Mouse (Mus musculus) adrenal gland (tissue): Measurements from ENCODE around the gene B3gnt8.
"Not testable (repeated sequence)": the region's sequence is repeated elsewhere in the genome, so short reads cannot be mapped to it uniquely, and the experiment has no call there.

Experiments used
- intact Hi-C: fragments of 180-260 bp; cut with DNase I; formaldehyde crosslinking; loops from one replicate; pipeline ENCODE4 v1.15.1; 2025
- long read RNA-seq, 2 experiments: library from polyadenylated mRNA; unstranded; transcript quantifications; one replicate each; pipeline ENCODE4 v2.0.0; 2020; ENCODE audit warnings: borderline replicate concordance in 1 of 2; ENCODE audit not compliant: insufficient replicate concordance in 1 of 2

The B3gnt8 gene
- long read RNA-seq, experiment 1, partial matches to known transcripts = 0 of 4 reads
- long read RNA-seq, experiment 1, other reads (novel, unspliced or antisense) = 1 of 4 reads
- long read RNA-seq, experiment 2, partial matches to known transcripts = 0 of 6 reads
- long read RNA-seq, experiment 2, other reads (novel, unspliced or antisense) = 1 of 6 reads

DNA sequence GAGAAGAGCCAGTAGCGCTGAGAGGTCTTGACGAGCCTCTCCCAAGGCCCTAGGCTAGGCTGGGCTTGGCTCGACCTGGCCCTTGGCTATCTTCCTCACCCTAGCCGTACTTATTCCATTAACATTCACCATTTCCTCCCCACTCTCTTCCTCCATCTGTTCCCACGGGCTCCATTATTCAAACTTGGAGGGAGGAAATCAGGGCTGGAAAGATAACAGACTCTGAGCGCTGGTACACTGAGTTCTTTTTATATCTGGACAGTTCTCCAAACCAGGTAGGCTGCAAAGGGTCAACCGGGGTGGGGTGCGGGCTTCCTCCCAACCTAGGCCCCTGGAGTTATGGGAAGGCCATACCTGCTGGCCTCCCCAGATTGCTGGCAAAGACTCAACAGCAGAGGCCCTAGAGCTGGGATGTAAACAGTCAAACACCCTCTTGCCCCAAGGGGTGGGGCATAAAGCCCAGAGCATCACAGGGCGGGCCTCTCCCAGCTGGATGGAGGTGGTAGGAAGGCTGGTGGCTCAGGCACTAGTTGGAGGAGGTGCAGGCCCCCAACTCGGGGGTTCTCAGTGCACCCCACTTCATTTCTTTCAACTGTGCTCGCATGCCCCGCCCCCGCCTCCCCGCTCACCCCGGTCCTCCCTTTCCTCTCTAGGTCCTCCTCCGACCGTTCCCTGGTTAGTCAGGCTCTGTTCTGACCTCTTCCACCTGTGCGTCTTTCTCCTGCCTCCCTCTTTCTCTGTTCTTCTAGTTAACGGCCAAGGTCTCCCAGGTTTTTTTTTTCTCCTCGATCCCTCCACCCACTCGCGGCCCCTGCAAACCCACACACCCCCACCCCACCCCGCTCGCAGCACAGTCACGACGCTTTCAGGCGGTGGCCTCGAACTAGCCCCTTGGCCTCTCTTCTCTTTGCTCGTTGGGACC, at the start of gene B3gnt8:
Gene B3gnt8, plus strand, starts transcription at position 146 of the 922 bp plus-strand sequence.
- intact Hi-C loops = loop anchor here (10.0 kb wide), 1 partner anchor 1022 kb away; no protein-coding TSS in a partner anchor

GRCm38 (mm10) chr7:25576793-25577437, 49.5 kb upstream of the B3gnt8 start:
- intact Hi-C loops = not testable (repeated sequence)

GRCm38 (mm10) chr7:25579441-25579840, 47.0 kb upstream of the B3gnt8 start:
- intact Hi-C loops = no loop called here

- intact Hi-C loops = no loop called here
Measured at GRCm38 (mm10) chr7:25582301-25582810, 44.1 kb upstream of the B3gnt8 start.

- intact Hi-C loops = no loop called here
Measured at GRCm38 (mm10) chr7:25584651-25585050, 41.8 kb upstream of the B3gnt8 start.

GRCm38 (mm10) chr7:25585351-25586204, 40.9 kb upstream of the B3gnt8 start:
- intact Hi-C loops = no loop called here

DNA sequence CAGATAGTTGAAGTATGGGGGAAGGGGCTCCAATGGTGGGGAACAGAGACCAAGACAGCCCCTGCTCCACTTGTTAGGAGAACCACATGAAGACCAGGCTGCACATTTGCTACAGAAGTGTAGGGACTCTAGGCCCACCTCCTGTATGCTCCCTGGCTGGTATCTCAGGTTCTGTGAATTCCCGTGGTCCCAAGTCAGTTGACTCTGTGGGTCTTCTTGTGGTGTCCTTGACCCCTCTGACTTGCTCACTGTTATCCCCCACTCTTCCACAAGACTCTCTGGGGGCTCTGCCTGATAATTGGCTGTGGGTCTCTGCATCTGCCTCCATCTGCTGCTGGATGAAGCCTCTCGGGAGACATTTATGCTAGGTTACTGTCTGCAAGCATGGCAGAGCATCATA, 35.2 kb upstream of the B3gnt8 start:
- intact Hi-C loops = no loop called here

DNA sequence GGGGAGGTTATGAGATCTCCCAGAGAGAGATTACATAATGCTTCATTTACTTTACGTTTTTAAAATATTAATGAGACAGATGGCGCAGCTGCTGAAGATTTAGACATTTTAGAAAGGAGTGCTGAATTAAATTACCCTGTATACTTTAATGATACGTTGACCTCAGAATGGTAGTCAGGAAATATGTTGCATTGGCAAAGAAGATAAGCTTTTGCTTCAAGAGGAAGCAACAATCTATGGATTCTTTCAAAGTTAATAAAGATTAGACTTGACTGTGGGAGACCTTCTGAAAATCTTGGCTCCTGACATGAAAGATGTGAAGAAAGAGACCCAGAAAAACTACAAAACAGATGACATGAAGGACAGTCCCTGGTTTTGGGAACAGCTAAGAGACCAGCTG, 32.6 kb upstream of the B3gnt8 start:
- intact Hi-C loops = no loop called here

DNA sequence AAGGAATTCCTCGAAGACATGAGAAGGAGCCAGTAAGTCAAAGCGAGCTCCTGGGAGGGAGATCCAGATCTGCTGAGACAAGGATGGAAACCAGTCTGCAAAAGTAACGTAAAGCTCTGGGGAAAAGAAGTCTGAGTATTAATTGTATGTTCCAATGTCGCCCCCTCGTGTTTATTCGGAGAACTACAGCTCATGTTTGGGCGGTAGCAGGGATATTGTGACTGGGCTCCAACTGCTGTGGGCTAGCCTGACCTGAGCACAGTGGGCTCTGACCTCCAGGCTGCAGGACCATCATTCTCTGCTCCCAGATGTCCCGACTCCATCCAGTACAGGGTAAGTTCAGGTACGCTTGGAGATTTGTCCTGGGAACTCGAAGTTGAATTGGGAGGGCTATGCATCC, 26.8 kb upstream of the B3gnt8 start:
- intact Hi-C loops = loop anchor here (5.0 kb wide), 2 partner anchors 112 to 172 kb away; no protein-coding TSS in a partner anchor

- intact Hi-C loops = no loop called here
Measured at GRCm38 (mm10) chr7:25600666-25601065, 25.8 kb upstream of the B3gnt8 start.

DNA sequence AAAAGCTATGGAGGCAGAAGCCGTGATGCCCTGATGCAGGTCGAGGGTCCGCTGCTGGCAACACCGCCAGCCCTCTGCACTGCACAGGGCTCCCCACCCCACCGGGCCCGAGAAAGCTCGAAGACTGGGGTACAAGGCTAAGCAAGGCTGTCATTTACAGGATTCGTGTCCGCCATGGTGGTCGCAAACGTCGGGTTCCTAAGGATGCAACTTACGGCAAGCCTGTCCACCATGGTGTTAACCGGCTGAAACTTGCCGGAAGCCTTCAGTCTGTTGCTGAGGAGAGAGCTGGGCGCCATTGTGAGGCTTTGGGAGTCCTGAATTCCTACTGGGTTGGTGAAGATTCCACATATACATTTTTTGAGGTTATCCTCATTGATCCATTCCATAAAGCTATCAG, 25.1 kb upstream of the B3gnt8 start:
- intact Hi-C loops = no loop called here

- intact Hi-C loops = no loop called here
Measured at GRCm38 (mm10) chr7:25606625-25607063, 19.8 kb upstream of the B3gnt8 start.

GRCm38 (mm10) chr7:25607196-25607595, 19.3 kb upstream of the B3gnt8 start:
- intact Hi-C loops = no loop called here

DNA sequence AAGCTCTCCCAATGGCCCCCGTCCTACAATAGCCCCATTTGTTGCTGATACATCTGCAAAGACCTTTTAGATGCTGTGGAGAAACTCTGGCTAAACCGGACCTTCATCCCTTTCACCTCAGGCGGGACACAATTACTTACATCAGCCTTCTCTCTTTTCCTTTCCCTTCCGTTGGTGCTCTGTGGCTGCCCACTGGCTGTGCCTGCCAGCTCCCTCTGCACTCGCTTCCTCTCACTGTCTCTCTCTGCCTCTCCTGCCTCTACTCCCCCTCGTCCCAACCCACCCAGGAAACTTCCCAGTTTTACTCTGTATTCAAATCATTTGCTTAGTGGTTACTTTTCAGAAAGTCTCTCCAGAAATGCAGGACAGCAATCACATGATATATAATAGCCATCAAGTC, 16.4 kb upstream of the B3gnt8 start:
- intact Hi-C loops = no loop called here

GRCm38 (mm10) chr7:25611501-25611900, 15.0 kb upstream of the B3gnt8 start:
- intact Hi-C loops = no loop called here

- intact Hi-C loops = no loop called here
Measured at GRCm38 (mm10) chr7:25614086-25614485, 12.4 kb upstream of the B3gnt8 start.

DNA sequence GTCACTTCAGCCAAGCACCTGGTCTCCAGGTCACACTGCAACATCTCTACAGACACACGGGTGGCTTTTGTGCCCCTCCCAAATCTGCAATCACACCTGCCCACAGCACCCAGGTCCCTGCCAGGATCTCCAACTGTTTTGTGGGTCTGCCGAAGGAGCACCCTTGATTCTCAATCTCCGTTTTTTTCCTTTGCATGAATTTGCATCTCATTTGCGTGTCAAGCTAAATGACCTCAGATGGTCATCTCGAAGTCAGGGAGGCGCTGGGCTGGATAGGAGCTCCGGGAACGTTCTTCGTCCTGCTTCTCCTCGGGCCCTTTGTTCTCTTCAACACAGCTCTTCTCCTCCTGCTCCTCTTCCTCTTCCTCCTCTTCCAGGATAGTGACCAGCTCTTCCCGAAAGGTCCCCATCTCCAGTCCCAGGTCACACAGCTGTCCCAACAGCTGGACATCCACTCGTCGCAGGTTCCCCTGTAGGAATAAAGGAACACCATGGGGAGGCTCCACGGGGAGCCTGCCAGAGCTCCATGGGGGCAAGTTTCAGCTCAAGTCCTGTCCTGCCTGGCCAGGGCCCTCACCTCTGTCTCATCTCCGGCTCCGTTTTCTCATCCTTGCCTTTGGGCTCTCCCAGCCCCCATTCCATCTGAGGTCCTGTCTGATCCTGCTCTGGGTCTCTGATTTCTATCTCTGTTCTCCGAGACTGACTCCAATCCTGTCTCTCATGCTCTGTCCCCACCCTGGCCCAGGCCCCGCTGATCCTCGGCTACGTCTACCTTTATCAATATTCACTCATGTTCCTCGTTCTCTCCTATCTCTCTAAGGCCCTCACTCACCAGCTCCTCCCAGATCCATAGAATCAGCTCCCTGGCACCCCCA, 11.4 kb upstream of the B3gnt8 start:
- intact Hi-C loops = no loop called here

DNA sequence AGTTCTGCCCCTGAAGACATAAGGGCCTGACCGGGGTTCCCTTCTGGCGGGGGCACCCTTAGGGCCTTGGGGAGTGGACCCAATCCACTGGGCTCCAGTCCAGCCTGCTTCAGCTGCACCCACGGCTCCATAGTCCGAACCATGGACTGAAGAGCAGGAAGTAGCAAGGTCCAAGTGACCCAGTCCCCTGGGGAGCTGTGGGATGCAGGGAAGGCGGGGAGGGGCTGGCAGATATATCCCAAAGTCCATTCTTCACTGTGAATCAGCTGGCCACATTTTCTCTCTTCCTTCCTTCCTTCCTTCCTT, 10.8 kb upstream of the B3gnt8 start, which contains the start of gene Erich4:
Gene Erich4, minus strand, starts transcription at position 187 of the 306 bp plus-strand sequence.
- intact Hi-C loops = no loop called here

DNA sequence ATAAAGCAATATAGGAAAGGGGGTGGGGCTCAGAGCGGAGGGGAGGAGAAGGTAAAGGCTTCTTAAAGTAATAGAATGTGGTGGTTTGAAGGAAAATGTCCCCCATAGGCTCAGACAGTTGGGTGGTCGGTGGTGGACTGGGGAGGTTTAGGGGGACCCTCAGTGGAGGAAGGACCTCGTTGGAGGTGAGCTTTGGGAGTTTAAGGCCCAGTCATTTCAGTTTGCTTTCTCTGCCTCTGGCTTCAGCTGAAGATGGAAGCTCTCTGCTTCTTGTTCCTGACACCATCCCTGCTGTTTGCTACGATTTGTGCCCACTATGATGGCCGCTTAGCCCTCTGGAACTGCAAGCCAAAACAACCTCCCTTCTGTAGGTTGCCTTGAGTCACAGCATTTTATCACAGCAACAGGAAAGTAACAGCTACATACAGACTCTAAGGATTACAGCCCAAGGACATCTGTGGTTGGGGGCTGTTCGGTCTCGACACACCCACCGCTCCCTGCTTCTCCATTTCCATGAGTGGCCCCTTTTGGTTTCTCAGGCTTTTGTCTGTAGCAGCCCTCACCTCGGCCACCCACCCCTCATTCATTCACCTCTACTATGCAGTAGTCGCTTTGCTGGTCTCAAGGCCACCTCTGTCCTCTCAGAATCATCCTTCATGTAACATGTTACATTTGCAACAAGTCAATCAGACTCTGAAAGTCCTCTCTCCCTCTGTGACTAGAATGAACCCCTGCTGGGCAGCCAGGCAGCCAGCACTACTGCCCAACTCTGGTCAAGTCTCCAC, 8.9 kb upstream of the B3gnt8 start:
- intact Hi-C loops = no loop called here
